In the genomic region with DNA sequence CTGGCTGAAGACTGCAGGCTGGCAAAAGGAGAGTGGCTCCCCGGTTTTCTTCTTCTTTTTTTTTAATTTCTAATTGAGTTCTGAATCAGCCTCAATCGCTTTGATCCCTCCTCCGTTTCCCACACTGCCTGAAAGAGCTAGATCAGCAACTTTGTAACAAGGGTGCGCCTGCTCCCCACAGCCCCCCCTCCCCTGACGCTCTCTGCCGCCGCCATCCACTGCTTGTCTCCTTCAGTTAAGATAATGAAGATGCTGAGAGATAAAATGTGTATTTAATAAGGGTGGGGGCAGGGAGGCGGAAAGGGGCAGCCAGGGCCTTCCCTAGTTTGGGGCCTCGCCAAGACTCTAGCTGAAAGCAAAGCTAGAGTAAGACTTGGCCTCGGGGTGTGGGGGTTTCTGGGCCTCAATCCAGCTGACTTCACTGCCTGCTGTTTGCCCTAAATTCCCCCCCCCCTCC, we compare ENCODE assay signal across 9 mouse cellular contexts. TPM values are rescaled to one million over a fixed set of nuclear protein-coding genes. Genes with fewer than 3 reads are reported as not detected.
A peak's percentile ranks its signal among the peaks of the same experiment; 100 is the strongest.
DNase-seq lines count a peak whose midpoint lies in the region; ATAC-seq and TF ChIP-seq lines count a peak whose summit lies in the region.
"Had no signal": no experiment of that assay in that cellular context is flagged by ENCODE, and none has a peak within 500 bp of the region (broad histone marks: within the 10 kb centered on the region; RNA-seq: fewer than 3 reads in every experiment).

No protein-coding gene starts in this region.

- H3K27ac ChIP-seq in heart, embryonic 11.5 days (ENCODE audit: low read depth, low read length): peak overlapping the region; percentile 52
- peak overlapping the region; percentile 75 for H3K27ac ChIP-seq in heart, embryonic 13.5 days (replicated peaks)
- no peak overlapping the region for H3K27ac ChIP-seq in midbrain, postnatal 0 days (ENCODE audit: low read depth, low read length)

- H3K4me1 ChIP-seq in heart, embryonic 11.5 days (ENCODE audit: control insufficient read depth, insufficient read depth, low read length): peaks cover 49% of the 10 kb centered on the region
- peaks cover 75% of the 10 kb centered on the region for H3K4me1 ChIP-seq in heart, embryonic 13.5 days
- peaks cover 25% of the 10 kb centered on the region; the same call in 1 of the 2 replicates for H3K4me1 ChIP-seq in midbrain, postnatal 0 days (ENCODE audit: insufficient read depth, low read length)

- DNase-seq in heart, postnatal 36 days: no peak
- DNase-seq in MN1 (ENCODE audit: low spot score): peak; percentile 61
- DNase-seq in kidney, postnatal 10 days: peak; percentile 86
- DNase-seq in midbrain, postnatal 0 days (ENCODE audit: low spot score): peak; percentile 86
- no peak for DNase-seq in B cell, adult 2 months
- DNase-seq in ovary, postnatal 10 days (ENCODE audit: low spot score): no peak

- no peak overlapping the region for H3K4me3 ChIP-seq in heart, embryonic 11.5 days (ENCODE audit: low read depth, low read length)
- H3K4me3 ChIP-seq in heart, embryonic 13.5 days: no peak overlapping the region
- H3K4me3 ChIP-seq in midbrain, postnatal 0 days (ENCODE audit: low read depth, low read length): no peak overlapping the region

- H3K4me2 ChIP-seq in heart, embryonic 11.5 days: peak overlapping the region; percentile 30
- H3K4me2 ChIP-seq in heart, embryonic 13.5 days: peak overlapping the region; percentile 47
- H3K4me2 ChIP-seq in midbrain, postnatal 0 days (ENCODE audit: low read depth, low read length, poor library complexity, severe bottlenecking): no peak overlapping the region

- no peaks in the 10 kb centered on the region for H3K9me3 ChIP-seq in heart, embryonic 11.5 days (replicated peaks; ENCODE audit: control insufficient read depth, low read length)
- no peaks in the 10 kb centered on the region for H3K9me3 ChIP-seq in heart, embryonic 13.5 days
- H3K9me3 ChIP-seq in midbrain, postnatal 0 days (ENCODE audit: low read length): no peaks in the 10 kb centered on the region

- peaks cover 4% of the 10 kb centered on the region; the same call in 1 of the 2 replicates for H3K36me3 ChIP-seq in heart, embryonic 11.5 days (ENCODE audit: control insufficient read depth, insufficient read depth, low read length)
- peaks cover 17% of the 10 kb centered on the region for H3K36me3 ChIP-seq in heart, embryonic 13.5 days
- H3K36me3 ChIP-seq in midbrain, postnatal 0 days (ENCODE audit: insufficient read depth, low read length): no peaks in the 10 kb centered on the region

- no peak for ATAC-seq in heart, embryonic 11.5 days (replicated peaks; ENCODE audit: insufficient number of reproducible peaks, low FRiP score, low TSS enrichment)
- no peak for ATAC-seq in heart, embryonic 13.5 days (ENCODE audit: extremely low read depth, insufficient number of reproducible peaks, low FRiP score, low TSS enrichment)
- no peak; the same call in 1 of the 2 replicates for ATAC-seq in midbrain, postnatal 0 days (ENCODE audit: low FRiP score)

- no peaks in the 10 kb centered on the region for H3K27me3 ChIP-seq in heart, embryonic 11.5 days (ENCODE audit: control insufficient read depth, insufficient read depth, low read length)
- no peaks in the 10 kb centered on the region for H3K27me3 ChIP-seq in heart, embryonic 13.5 days (replicated peaks)
- H3K27me3 ChIP-seq in midbrain, postnatal 0 days (ENCODE audit: insufficient read depth, low read length): no peaks in the 10 kb centered on the region

- WGBS in heart, embryonic 11.5 days (ENCODE audit: insufficient replicate concordance): 18% methylated on average over 10 of the region's 10 CpGs
- WGBS in heart, embryonic 13.5 days: 27% methylated on average over 10 of the region's 10 CpGs
- 10% methylated on average over 10 of the region's 10 CpGs for WGBS in midbrain, postnatal 0 days

- TF ChIP-seq CTCF in midbrain, postnatal 0 days (IDR thresholded peaks at IDR 0.05): no peak

- H3K9ac ChIP-seq in heart, embryonic 11.5 days (ENCODE audit: low read depth, low read length): peak overlapping the region; percentile 66
- peak overlapping the region; percentile 69 for H3K9ac ChIP-seq in heart, embryonic 13.5 days
- H3K9ac ChIP-seq in midbrain, postnatal 0 days (replicated peaks; ENCODE audit: low read length, poor library complexity, severe bottlenecking): no peak overlapping the region

- intact Hi-C loops in heart, postnatal 36 days (cut with DNase I): no loop called here

RNA-seq across cellular contexts. Expression of a gene that starts 2.3 kb away (rescaled TPM):
- 34.9 and 36.6 TPM in 2 replicates for polyA plus RNA-seq in heart, embryonic 11.5 days (2014; fragmentation: Nextera tagmentation; extraction: Ambion mirVana)
- 10 to 100 TPM; 10.5 to 13.6 TPM for total RNA-seq in heart, postnatal 36 days (2021)
- 27.9 and 28.3 TPM in 2 replicates for polyA plus RNA-seq in heart, embryonic 13.5 days (2015; fragmentation: Nextera tagmentation; extraction: Ambion mirVana)
- total RNA-seq in midbrain, postnatal 0 days (2014; rRNA removed): 14.3 and 20.4 TPM in 2 replicates
- 8.2 and 8.7 TPM in 2 replicates for polyA plus RNA-seq in midbrain, postnatal 0 days (2015; fragmentation: Nextera tagmentation; extraction: Ambion mirVana)

RNA-seq across cellular contexts. Expression of a gene that starts 17.7 kb away (rescaled TPM):
- 33.6 and 34.0 TPM in 2 replicates for polyA plus RNA-seq in heart, embryonic 11.5 days (2014; fragmentation: Nextera tagmentation; extraction: Ambion mirVana)
- total RNA-seq in heart, postnatal 36 days (2021): under 1 TPM; 0.14 to 0.49 TPM
- polyA plus RNA-seq in heart, embryonic 13.5 days (2015; fragmentation: Nextera tagmentation; extraction: Ambion mirVana): 21.1 and 22.9 TPM in 2 replicates
- total RNA-seq in midbrain, postnatal 0 days (2014; rRNA removed): 0.19 and 0.44 TPM in 2 replicates
- 0.52 and 0.65 TPM in 2 replicates for polyA plus RNA-seq in midbrain, postnatal 0 days (2015; fragmentation: Nextera tagmentation; extraction: Ambion mirVana)

RNA-seq across cellular contexts. Expression of a gene that starts 57.5 kb away (rescaled TPM):
- polyA plus RNA-seq in heart, embryonic 11.5 days (2014; fragmentation: Nextera tagmentation; extraction: Ambion mirVana): 1.3 and 1.5 TPM in 2 replicates
- total RNA-seq in heart, postnatal 36 days (2021): under 1 TPM; 0.33 to 0.36 TPM
- polyA plus RNA-seq in heart, embryonic 13.5 days (2015; fragmentation: Nextera tagmentation; extraction: Ambion mirVana): 1.3 and 3.3 TPM in 2 replicates
- 3.0 and 5.1 TPM in 2 replicates for total RNA-seq in midbrain, postnatal 0 days (2014; rRNA removed)
- 4.5 and 5.1 TPM in 2 replicates for polyA plus RNA-seq in midbrain, postnatal 0 days (2015; fragmentation: Nextera tagmentation; extraction: Ambion mirVana)
- total RNA-seq: adrenal gland, postnatal 36 days had no signal

Comparison
In these comparisons a context has a peak if more than half of its experiments do, and no peak if none do; other contexts are left out.
1. DNase-seq: peak in MN1 (single experiment), kidney, postnatal 10 days (single experiment) and midbrain, postnatal 0 days (single experiment); none in heart, postnatal 36 days (0 of 2), B cell, adult 2 months (0 of 2) and ovary, postnatal 10 days (single experiment).
2. RNA of a gene that starts 17.7 kb away (polyA plus RNA-seq): 33.6 to 34.0 TPM in heart, embryonic 11.5 days and 21.1 to 22.9 TPM in heart, embryonic 13.5 days; 0.52 to 0.65 TPM in midbrain, postnatal 0 days; every median in the first group is over 10 times any median in the second.